Mouse (Mus musculus) limb, embryonic 13.5 days (tissue): ENCODE data around the gene Pa2g4. TPM values are rescaled to one million over a fixed set of nuclear protein-coding genes. Genes with fewer than 3 reads are reported as not detected.

Experiments used
- ATAC-seq: fragments of 200-750 bp; cut with Nextera tagmentation; 2 replicates; pipeline ENCODE4 v1.8.0; 2017; ENCODE audit warnings: low read depth, moderate number of reproducible peaks, moderate TSS enrichment; ENCODE audit not compliant: low FRiP score
- H3K27ac ChIP-seq: fragments of 300-500 bp; sonication (generic); 2 replicates; pipeline ENCODE4 v1.5.1; 2015; ENCODE audit warnings: inconsistent platforms, mild to moderate bottlenecking, moderate library complexity
- H3K27me3 ChIP-seq: fragments of 300-500 bp; sonication (generic); 2 replicates; pipeline ENCODE4 v1.6.1; 2015; ENCODE audit warnings: mild to moderate bottlenecking, inconsistent platforms
- H3K36me3 ChIP-seq: fragments of 300-500 bp; sonication (generic); 2 replicates; pipeline ENCODE4 v1.6.1; 2015; ENCODE audit warnings: inconsistent platforms, mild to moderate bottlenecking, moderate library complexity
- H3K4me1 ChIP-seq: fragments of 300-500 bp; sonication (generic); 2 replicates; pipeline ENCODE4 v1.6.1; 2015; ENCODE audit warnings: inconsistent platforms
- H3K4me2 ChIP-seq: fragments of 300-500 bp; sonication (generic); replicated peaks from 2 replicates; pipeline ENCODE4 v1.6.1; 2015; ENCODE audit warnings: inconsistent platforms, mild to moderate bottlenecking, moderate library complexity
- H3K4me3 ChIP-seq: fragments of 300-500 bp; sonication (generic); 2 replicates; pipeline ENCODE4 v1.5.1; 2015; ENCODE audit warnings: moderate library complexity, mild to moderate bottlenecking, inconsistent platforms
- H3K9ac ChIP-seq: fragments of 300-500 bp; sonication (generic); 2 replicates; pipeline ENCODE4 v1.6.1; 2015; ENCODE audit warnings: mild to moderate bottlenecking, inconsistent platforms
- H3K9me3 ChIP-seq: fragments of 300-500 bp; sonication (generic); 2 replicates; pipeline ENCODE4 v1.6.1; 2016; ENCODE audit warnings: inconsistent platforms
- WGBS: fragments of 180-500 bp; shearing (Covaris S2); methylation state at CpG from one replicate; pipeline ENCODE4 v1.1.7; 2015; 5-methylcytosine and 5-hydroxymethylcytosine counted together
- polyA plus RNA-seq: library from polyadenylated mRNA; unstranded; fragments of >200 nt; fragmentation: Nextera tagmentation; extraction: Ambion mirVana; gene quantifications from 2 replicates; pipeline ENCODE4 v1.2.1, GENCODE M21; 2015

Pa2g4 gene
- polyA plus RNA-seq, 1 experiment from 2014 or later = 198 TPM

DNA sequence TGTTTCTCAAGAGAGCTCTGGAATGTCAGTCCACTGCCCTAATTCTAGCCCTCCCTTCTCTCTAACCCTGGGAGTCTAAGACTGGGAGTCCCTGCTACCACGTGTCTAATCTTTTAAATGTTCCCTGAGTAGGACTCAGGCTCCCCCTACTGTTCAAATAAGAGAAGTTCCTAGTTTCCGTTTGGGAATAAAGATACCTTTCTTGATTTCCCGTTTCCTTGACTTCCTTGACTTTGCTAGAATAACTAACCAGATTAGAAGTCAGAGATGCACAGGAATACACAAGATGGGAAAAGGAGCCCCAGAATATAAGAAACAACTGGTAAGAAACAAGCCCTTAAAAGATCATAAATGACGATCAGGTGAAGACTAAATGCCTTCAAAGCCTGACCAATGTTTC is 19.4 kb downstream of the Pa2g4 start:
- Histone ChIP-seq H3K4me1 (peaks cover 16% of the 10 kb centered on the region), H3K9ac (peak overlapping the region; percentile 76), H3K4me2 (peak overlapping the region; percentile 87), H3K9me3 (no peaks in the 10 kb centered on the region), H3K36me3 (peaks cover 40% of the 10 kb centered on the region), H3K4me3 (peak overlapping the region; percentile 81), H3K27me3 (no peaks in the 10 kb centered on the region), H3K27ac (no peak overlapping the region)
- ATAC-seq = no peak
- WGBS = 12% methylated on average over 4 of the region's 4 CpGs

DNA sequence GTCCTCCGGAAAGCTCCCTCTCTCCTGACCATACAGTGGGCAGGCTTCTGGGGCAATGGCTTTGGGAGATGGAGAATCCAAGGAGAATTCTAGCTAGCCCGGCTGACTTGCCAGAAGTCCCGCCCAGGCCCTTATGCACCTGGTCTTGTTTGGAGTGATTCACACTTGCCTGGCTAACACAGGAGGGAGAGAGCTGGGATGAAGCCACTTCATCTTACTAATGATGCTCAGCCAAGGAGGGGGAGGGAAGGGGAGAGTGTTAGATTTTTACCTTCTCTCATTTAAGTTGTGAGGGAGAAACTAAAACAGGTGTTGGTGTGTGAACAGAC is 20.3 kb downstream of the Pa2g4 start:
- no peaks in the 10 kb centered on the region for H3K27me3 ChIP-seq
- H3K4me2 ChIP-seq = peak overlapping the region; percentile 87; the same call in 1 of the 2 replicates
- no peak overlapping the region for H3K4me3 ChIP-seq
- peaks cover 16% of the 10 kb centered on the region for H3K4me1 ChIP-seq
- H3K9me3 ChIP-seq = no peaks in the 10 kb centered on the region
- WGBS = 85% methylated on average over 3 of the region's 3 CpGs
- H3K27ac ChIP-seq = no peak overlapping the region
- ATAC-seq = no peak
- 0 out of 2 replicates have a peak overlapping the region, but pooled peaks have one; percentile 48 for H3K9ac ChIP-seq
- peaks cover 46% of the 10 kb centered on the region for H3K36me3 ChIP-seq

DNA sequence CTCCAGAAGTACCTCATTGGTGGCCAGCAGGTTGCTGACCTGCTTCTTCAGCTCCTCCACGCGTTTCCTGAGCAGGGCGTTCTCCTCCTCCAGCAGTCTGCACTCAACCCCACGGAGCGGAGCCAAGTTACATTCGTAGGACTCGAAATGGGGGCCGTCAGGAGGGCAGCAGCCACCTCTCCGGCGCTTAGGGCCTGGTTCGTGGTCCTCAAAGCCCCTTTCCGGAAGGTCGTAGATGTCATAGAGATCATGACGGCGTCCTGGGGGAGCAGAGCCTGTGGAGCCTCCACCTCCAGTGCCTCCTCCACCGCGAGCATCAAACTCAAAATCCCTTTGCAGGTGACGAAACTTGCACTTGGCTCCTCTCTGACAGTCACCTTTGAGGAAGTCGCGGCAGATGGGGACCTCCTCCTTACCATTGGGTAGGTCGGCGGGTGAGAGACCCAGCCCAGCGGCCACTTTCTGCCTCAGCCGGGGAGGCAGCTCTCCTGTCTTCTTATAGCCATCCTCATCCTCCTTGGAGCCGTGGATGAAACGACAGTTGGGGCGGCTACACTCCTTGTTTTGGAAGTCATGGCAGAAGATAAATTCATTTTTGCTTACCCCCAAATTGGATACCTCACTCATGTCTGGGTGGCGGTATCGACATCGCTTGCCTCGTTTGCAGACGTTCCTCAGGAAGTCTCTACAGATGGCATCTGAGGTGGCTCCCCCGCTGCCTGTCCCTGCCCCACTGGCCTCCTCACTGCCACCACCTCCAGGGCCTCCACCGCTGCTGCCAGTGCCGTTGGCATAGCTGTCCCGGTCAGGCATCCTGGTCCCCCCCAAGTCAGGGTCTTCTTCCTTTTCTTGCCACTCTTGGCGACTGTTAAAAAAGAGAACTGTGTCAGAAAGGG is 20.9 kb downstream of the Pa2g4 start:
- no peak overlapping the region for H3K4me3 ChIP-seq
- peaks cover 16% of the 10 kb centered on the region for H3K4me1 ChIP-seq
- H3K9me3 ChIP-seq = no peaks in the 10 kb centered on the region
- no peak overlapping the region for H3K27ac ChIP-seq
- H3K36me3 ChIP-seq = peaks cover 46% of the 10 kb centered on the region
- H3K9ac ChIP-seq = 0 out of 2 replicates have a peak overlapping the region, but pooled peaks have one; percentile 48
- WGBS = 94% methylated on average over 37 of the region's 37 CpGs
- no peak overlapping the region for H3K4me2 ChIP-seq
- H3K27me3 ChIP-seq = no peaks in the 10 kb centered on the region
- no peak for ATAC-seq

DNA sequence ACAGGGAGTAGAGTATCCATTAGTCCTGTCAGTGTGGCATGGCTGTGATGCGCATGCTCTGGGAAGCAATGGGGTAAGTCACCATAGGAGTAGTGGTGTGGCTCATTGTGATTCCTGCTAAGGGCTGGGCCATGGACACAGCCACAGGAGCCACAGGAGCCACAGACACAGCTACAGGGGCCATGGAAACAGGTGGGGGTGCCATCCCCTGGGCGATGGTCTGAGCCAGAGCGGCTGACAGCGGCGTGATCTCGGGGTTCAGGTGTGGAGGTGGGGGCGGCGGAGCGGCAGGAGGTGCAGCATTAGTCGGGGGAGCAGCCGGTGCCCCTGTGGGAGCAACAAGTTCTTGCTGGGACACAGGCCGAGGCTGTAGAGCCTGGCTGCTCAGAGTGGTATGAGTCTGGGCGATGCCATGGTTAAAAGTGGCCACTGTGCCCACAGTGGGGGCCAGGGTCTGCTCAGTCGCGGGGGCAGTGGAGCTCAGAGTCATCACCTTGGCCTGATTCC is 21.6 kb downstream of the Pa2g4 start:
- H3K27ac ChIP-seq = no peak overlapping the region
- peaks cover 16% of the 10 kb centered on the region for H3K4me1 ChIP-seq
- no peaks in the 10 kb centered on the region for H3K27me3 ChIP-seq
- no peak for ATAC-seq
- no peak overlapping the region for H3K4me3 ChIP-seq
- H3K4me2 ChIP-seq = no peak overlapping the region
- peaks cover 46% of the 10 kb centered on the region for H3K36me3 ChIP-seq
- H3K9ac ChIP-seq = 0 out of 2 replicates have a peak overlapping the region, but pooled peaks have one; percentile 25
- H3K9me3 ChIP-seq = no peaks in the 10 kb centered on the region
- WGBS = 93% methylated on average over 15 of the region's 15 CpGs

DNA sequence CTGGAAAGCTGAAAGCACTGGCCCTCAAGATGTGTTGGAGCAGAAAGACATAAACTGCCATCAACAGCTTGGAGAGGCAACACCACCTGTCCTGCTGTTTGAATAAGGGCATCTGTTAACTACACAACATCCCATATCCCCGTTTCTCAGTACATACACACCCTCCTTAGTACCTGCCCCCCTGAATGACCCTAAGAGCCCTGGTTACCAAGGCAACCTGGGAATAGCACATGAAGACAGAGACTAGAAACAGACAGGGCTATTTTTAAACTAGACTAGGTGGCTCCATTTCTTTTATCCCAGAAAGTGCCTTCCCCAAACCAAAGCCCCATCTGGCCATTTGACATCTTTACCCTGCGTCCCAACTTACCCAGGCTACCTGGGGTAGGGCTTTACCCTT is 22.7 kb downstream of the Pa2g4 start:
- Histone ChIP-seq H3K36me3 (peaks cover 46% of the 10 kb centered on the region), H3K27me3 (no peaks in the 10 kb centered on the region), H3K4me1 (peaks cover 16% of the 10 kb centered on the region), H3K9ac (peak overlapping the region; percentile 8; the same call in 1 of the 2 replicates), H3K4me3 (no peak overlapping the region), H3K27ac (no peak overlapping the region), H3K9me3 (no peaks in the 10 kb centered on the region), H3K4me2 (no peak overlapping the region)
- WGBS = 76% methylated on average over 2 of the region's 2 CpGs
- ATAC-seq = no peak

DNA sequence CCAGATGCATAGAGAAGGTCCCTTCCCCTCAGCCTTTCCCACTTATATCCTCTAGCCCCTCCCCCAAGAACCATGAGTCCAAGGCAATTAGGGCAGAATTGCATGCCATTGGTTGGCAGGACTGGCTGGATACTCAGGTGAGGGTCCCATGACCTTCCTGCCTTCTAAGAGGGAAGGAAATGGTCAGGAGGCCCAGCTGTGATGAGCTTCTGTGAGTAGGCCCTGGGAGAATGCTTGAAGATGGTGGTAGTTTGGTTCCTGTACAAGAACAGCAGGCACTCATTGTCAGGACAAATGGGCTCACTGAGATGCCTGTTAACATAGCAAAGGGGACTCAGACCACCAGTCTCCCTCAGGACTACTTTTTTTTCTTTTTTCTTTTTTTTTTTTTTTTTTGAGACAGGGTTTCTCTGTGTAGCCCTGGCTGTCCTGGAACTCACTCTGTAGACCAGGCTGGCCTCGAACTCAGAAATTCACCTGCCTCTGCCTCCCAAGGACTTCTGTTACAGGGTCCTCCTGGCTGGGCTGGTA is 27.4 kb downstream of the Pa2g4 start:
- WGBS = 86% methylated on average over 1 of the region's 1 CpGs
- peaks cover 23% of the 10 kb centered on the region for H3K36me3 ChIP-seq
- ATAC-seq = no peak
- H3K27me3 ChIP-seq = no peaks in the 10 kb centered on the region
- H3K9me3 ChIP-seq = no peaks in the 10 kb centered on the region
- no peak overlapping the region for H3K9ac ChIP-seq
- H3K4me2 ChIP-seq = no peak overlapping the region
- peaks cover 9% of the 10 kb centered on the region; the same call in 1 of the 2 replicates for H3K4me1 ChIP-seq
- H3K27ac ChIP-seq = no peak overlapping the region
- no peak overlapping the region for H3K4me3 ChIP-seq

DNA sequence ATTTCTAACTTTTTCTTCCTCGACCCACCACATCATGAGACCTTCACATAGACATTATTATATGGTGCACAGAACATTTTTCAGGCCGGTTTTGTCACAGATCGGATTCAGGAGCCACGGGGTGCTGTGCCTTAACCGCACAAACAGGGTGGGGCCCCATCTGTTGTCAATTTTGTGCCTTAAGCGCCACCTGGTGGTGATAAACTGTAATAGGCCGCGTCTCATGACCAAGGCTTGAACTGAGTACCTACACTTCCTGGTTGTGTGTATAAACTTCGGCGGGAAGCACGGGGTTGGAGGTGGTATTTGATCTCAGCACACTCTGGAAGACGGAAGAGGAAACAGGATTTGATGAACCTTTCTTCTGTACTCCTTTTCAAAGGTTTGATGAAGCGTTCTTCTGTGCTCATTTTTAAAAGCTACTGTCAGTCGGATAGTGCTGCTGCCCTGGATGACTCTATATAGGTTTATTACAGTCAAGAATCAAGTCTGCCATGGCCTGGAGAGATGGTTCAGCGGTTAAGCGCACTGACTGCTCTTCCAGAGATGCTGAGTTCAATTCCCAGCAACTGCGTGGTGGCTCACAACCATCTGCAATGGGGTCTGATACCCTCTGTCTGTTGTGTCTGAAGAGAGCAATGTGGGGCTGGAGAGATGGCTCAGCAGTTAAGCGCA is 29.4 kb downstream of the Pa2g4 start:
- Histone ChIP-seq H3K4me2 (peak overlapping the region; percentile 56), H3K27ac (peak overlapping the region; percentile 70; the same call in 1 of the 2 replicates), H3K4me1 (peaks cover 9% of the 10 kb centered on the region; the same call in 1 of the 2 replicates), H3K36me3 (peaks cover 6% of the 10 kb centered on the region; the same call in 1 of the 2 replicates), H3K4me3 (peak overlapping the region; percentile 21), H3K27me3 (no peaks in the 10 kb centered on the region), H3K9me3 (no peaks in the 10 kb centered on the region), H3K9ac (0 out of 2 replicates have a peak overlapping the region, but pooled peaks have one; percentile 25)
- 14% methylated on average over 18 of the region's 18 CpGs for WGBS
- ATAC-seq = peak; percentile 89

DNA sequence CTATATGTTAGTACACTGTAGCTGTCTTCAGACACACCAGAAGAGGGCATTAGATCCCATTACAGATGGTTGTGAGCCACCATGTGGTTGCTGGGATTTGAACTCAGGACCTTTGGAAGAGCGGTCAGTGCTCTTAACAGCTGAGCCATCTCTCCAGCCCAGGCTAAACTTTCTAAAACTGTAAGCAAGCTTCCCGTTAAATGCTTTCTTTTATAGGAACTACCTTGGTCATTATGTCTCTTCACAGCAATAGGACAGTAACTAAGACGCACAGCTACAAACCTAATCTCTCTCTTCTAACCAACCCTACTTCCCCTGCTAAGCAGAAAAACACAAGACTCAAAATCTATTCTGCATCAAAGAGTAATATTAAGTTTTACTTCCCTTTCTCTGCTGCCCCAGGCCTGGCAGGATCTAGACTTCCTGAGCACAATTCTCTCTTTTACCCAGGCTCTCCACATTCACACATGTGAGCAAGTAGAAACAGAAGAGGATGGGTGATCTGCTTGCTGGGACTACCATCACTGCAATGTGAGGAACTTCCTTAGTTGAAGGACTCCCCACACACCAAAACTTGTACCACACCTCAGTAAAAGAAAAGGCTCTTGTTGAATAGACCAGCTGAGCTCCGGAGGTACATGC is 30.0 kb downstream of the Pa2g4 start:
- Histone ChIP-seq H3K27ac (peak overlapping the region; percentile 70; the same call in 1 of the 2 replicates), H3K9ac (no peak overlapping the region), H3K9me3 (no peaks in the 10 kb centered on the region), H3K36me3 (no peaks in the 10 kb centered on the region), H3K27me3 (no peaks in the 10 kb centered on the region), H3K4me2 (peak overlapping the region; percentile 56), H3K4me3 (peak overlapping the region; percentile 21), H3K4me1 (peaks cover 9% of the 10 kb centered on the region; the same call in 1 of the 2 replicates)
- WGBS = 71% methylated on average over 4 of the region's 4 CpGs
- no peak; the same call in 1 of the 2 replicates for ATAC-seq

DNA sequence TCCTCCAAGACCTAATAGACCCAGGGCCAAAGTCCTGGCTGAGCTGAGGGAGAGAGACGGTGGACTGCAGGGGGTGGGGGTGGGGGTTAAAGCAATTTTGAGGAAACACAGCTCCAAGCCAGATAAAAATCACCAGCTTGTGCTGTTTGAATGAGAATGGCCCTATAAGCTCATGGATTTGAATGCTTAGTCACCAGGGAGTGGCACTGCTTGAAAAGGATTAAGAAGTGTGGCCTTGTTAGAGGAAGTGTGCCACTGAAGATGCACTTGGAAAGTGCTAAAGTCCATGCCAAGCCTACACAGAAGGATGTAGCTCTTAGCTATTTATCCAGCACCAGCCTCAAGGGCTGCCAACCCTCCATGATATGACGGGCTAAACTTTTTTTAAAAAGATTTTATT is 30.6 kb downstream of the Pa2g4 start:
- Histone ChIP-seq H3K9me3 (no peaks in the 10 kb centered on the region), H3K4me2 (no peak overlapping the region), H3K27me3 (no peaks in the 10 kb centered on the region), H3K36me3 (no peaks in the 10 kb centered on the region), H3K4me3 (no peak overlapping the region), H3K9ac (no peak overlapping the region), H3K27ac (no peak overlapping the region), H3K4me1 (peaks cover 9% of the 10 kb centered on the region; the same call in 1 of the 2 replicates)
- ATAC-seq = no peak
- WGBS = 87% methylated on average over 2 of the region's 2 CpGs

DNA sequence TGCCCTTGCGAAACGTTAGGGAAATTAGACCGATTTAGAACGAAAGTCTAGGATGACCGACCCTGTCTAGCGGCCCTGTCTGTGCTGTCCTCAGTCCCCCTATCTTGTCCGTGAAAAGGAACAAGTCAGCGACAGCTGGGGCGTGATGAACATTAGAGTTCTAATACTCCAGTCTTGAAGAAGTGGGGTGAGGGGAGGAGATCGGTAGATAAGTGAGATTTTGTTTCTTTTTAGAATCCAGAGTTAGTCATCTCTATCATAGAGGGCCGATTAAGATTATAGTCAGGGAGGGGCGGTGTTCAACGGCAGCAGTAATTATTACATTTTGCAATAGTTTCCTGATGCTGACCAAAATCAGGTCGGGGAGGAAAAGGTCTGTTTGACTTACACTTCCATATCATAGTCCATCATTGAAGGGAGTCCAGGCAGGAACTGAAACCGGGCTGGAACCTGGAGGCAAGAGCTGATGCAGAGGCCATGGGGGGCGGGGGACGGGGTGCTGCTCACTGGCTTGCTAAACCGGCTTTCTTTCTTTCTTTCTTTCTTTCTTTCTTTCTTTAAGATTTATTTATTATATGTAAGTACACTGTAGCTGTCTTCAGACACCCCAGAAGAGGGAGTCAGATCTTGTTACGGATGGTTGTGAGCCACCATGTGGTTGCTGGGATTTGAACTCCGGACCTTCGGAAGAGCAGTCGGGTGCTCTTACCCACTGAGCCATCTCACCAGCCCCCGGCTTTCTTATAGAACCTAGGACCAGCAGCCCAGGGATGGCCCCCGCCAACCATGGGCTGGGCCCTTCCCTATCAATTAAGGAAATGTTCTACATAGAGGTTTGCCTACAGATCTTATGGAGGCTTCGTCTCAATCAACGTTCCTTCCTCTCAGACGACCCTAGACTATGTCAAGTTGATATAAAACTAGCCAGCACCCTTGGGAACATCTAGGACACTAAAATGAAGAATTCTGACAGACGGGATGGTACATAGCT is 39.1 kb downstream of the Pa2g4 start:
- peaks cover 17% of the 10 kb centered on the region for H3K4me1 ChIP-seq
- ATAC-seq = no peak

More for the DNA sequence above, 39.1 kb downstream of the Pa2g4 start:
- Histone ChIP-seq H3K36me3 (peaks cover 10% of the 10 kb centered on the region; the same call in 1 of the 2 replicates), H3K4me3 (peak overlapping the region; percentile 82), H3K9me3 (no peaks in the 10 kb centered on the region), H3K27me3 (peaks cover 32% of the 10 kb centered on the region), H3K27ac (peak overlapping the region; percentile 45; the same call in 1 of the 2 replicates), H3K4me2 (peak overlapping the region; percentile 99), H3K9ac (peak overlapping the region; percentile 31; the same call in 1 of the 2 replicates)
- whole genome bisulfite sequencing = 33% methylated on average over 28 of the region's 28 CpGs
